Mouse (Mus musculus): Measurements from ENCODE around the gene Ccr6.

- no peak for TF ChIP-seq CTCF (IDR thresholded peaks at IDR 0.05; ENCODE audit: borderline replicate concordance, control insufficient read depth, extremely low read depth, insufficient read depth, low read length, poor library complexity)
- TF ChIP-seq POLR2A (IDR thresholded peaks at IDR 0.05; ENCODE audit: control insufficient read depth, extremely low read depth, insufficient read depth, low read length, poor library complexity), result no peak
These were observed 5.8 kb downstream of the Ccr6 start for GRCm38 (mm10) chr17:8241645-8242044.
